Mouse (Mus musculus): ENCODE results near the gene Spag7. TPM values are rescaled to one million over a fixed set of nuclear protein-coding genes. Genes with fewer than 3 reads are reported as not detected.

Spag7 gene
- polyA plus RNA-seq, 1 experiment from 2014 or later: 209 TPM

DNA sequence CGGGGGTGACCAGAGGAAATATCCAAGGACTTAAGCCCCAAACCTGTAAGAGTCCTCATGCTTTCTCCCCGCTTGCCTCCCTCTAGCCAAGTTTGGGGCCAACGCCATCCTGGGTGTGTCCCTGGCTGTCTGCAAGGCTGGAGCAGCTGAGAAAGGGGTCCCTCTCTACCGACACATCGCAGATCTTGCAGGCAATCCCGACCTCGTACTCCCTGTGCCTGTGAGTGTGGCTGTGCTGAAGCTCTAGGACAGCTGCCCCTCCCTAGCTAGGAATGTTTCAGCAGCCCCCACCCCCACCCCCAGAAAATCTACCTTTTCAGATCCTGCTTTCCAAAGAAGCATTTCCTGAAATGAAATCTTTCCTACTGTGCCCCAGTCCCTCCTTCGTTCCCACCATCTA, 10.3 kb downstream of the Spag7 start:
- Histone ChIP-seq H3K27me3 (ENCODE audit: insufficient read depth, low read length) (no peaks in the 10 kb centered on the region), H3K27ac (ENCODE audit: low read length) (no peak overlapping the region), H3K9ac (replicated peaks; ENCODE audit: low read length) (no peak overlapping the region), H3K36me3 (ENCODE audit: insufficient read depth, low read length) (peaks cover 26% of the 10 kb centered on the region), H3K4me1 (ENCODE audit: insufficient read depth, low read length) (peaks cover 26% of the 10 kb centered on the region), H3K4me2 (replicated peaks; ENCODE audit: low read depth, low read length) (no peak overlapping the region), H3K4me3 (ENCODE audit: low read length) (no peak overlapping the region), H3K9me3 (ENCODE audit: low read length) (no peaks in the 10 kb centered on the region)
- 72% methylated on average over 8 of the region's 8 CpGs for WGBS
- ATAC-seq (ENCODE audit: low FRiP score, low TSS enrichment): no peak

- ATAC-seq (ENCODE audit: low FRiP score, low TSS enrichment): no peak
- no peak overlapping the region for H3K4me2 ChIP-seq (replicated peaks; ENCODE audit: low read depth, low read length)
- H3K36me3 ChIP-seq (ENCODE audit: insufficient read depth, low read length): peaks cover 22% of the 10 kb centered on the region
- H3K4me3 ChIP-seq (ENCODE audit: low read length): no peak overlapping the region
- H3K27ac ChIP-seq (ENCODE audit: low read length): no peak overlapping the region
- 79% methylated on average over 5 of the region's 5 CpGs for WGBS
- no peaks in the 10 kb centered on the region for H3K9me3 ChIP-seq (ENCODE audit: low read length)
- H3K4me1 ChIP-seq (ENCODE audit: insufficient read depth, low read length): peaks cover 26% of the 10 kb centered on the region
- no peaks in the 10 kb centered on the region for H3K27me3 ChIP-seq (ENCODE audit: insufficient read depth, low read length)
- H3K9ac ChIP-seq (replicated peaks; ENCODE audit: low read length): no peak overlapping the region
Observed at GRCm38 (mm10) chr11:70658521-70658920, 10.7 kb downstream of the Spag7 start.

- peaks cover 26% of the 10 kb centered on the region for H3K4me1 ChIP-seq (ENCODE audit: insufficient read depth, low read length)
- 36% methylated on average over 9 of the region's 9 CpGs for WGBS
- no peak for ATAC-seq (ENCODE audit: low FRiP score, low TSS enrichment)
- no peak overlapping the region for H3K4me2 ChIP-seq (replicated peaks; ENCODE audit: low read depth, low read length)
- H3K27me3 ChIP-seq (ENCODE audit: insufficient read depth, low read length): no peaks in the 10 kb centered on the region
- no peak overlapping the region for H3K27ac ChIP-seq (ENCODE audit: low read length)
- peaks cover 18% of the 10 kb centered on the region for H3K36me3 ChIP-seq (ENCODE audit: insufficient read depth, low read length)
- H3K9ac ChIP-seq (replicated peaks; ENCODE audit: low read length): peak overlapping the region; percentile 3; the same call in 1 of the 2 replicates
- H3K9me3 ChIP-seq (ENCODE audit: low read length): no peaks in the 10 kb centered on the region
- no peak overlapping the region for H3K4me3 ChIP-seq (ENCODE audit: low read length)
Observed at GRCm38 (mm10) chr11:70657991-70658390, 11.2 kb downstream of the Spag7 start.

- 28% methylated on average over 6 of the region's 6 CpGs for WGBS
- Histone ChIP-seq H3K9ac (replicated peaks; ENCODE audit: low read length) (peak overlapping the region; percentile 4; the same call in 1 of the 2 replicates), H3K4me2 (replicated peaks; ENCODE audit: low read depth, low read length) (no peak overlapping the region), H3K9me3 (ENCODE audit: low read length) (no peaks in the 10 kb centered on the region), H3K4me3 (ENCODE audit: low read length) (no peak overlapping the region), H3K27ac (ENCODE audit: low read length) (0 out of 2 replicates have a peak overlapping the region, but pooled peaks have one; percentile 99), H3K27me3 (ENCODE audit: insufficient read depth, low read length) (no peaks in the 10 kb centered on the region), H3K36me3 (ENCODE audit: insufficient read depth, low read length) (peaks cover 18% of the 10 kb centered on the region), H3K4me1 (ENCODE audit: insufficient read depth, low read length) (peaks cover 31% of the 10 kb centered on the region)
- no peak for ATAC-seq (ENCODE audit: low FRiP score, low TSS enrichment)
Observed at GRCm38 (mm10) chr11:70657573-70657972, 11.6 kb downstream of the Spag7 start.

- Histone ChIP-seq H3K9ac (replicated peaks; ENCODE audit: low read length) (peak within 1 kb of the TSS; percentile 99), H3K4me3 (ENCODE audit: low read length) (peak within 1 kb of the TSS; percentile 100), H3K9me3 (ENCODE audit: low read length) (no peaks in the 10 kb centered on the region), H3K4me2 (replicated peaks; ENCODE audit: low read depth, low read length) (peak within 1 kb of the TSS; percentile 98), H3K36me3 (ENCODE audit: insufficient read depth, low read length) (peaks cover 20% of the 10 kb centered on the region), H3K27me3 (ENCODE audit: insufficient read depth, low read length) (no peaks in the 10 kb centered on the region), H3K27ac (ENCODE audit: low read length) (peak within 1 kb of the TSS; percentile 99), H3K4me1 (ENCODE audit: insufficient read depth, low read length) (peaks cover 37% of the 10 kb centered on the region)
- WGBS: 7% methylated on average over 3 of the region's 3 CpGs
- ATAC-seq (ENCODE audit: low FRiP score, low TSS enrichment): no peak
Observed at GRCm38 (mm10) chr11:70656964-70657363, 12.3 kb downstream of the Spag7 start, which contains the start of gene Eno3. Eno3 (plus strand) TSS chr11:70657202.

GRCm38 (mm10) chr11:70656456-70656927, 12.7 kb downstream of the Spag7 start:
- peak overlapping the region; percentile 99 for H3K27ac ChIP-seq (ENCODE audit: low read length)
- H3K36me3 ChIP-seq (ENCODE audit: insufficient read depth, low read length): peaks cover 21% of the 10 kb centered on the region
- H3K4me1 ChIP-seq (ENCODE audit: insufficient read depth, low read length): peaks cover 41% of the 10 kb centered on the region
- H3K4me2 ChIP-seq (replicated peaks; ENCODE audit: low read depth, low read length): peak overlapping the region; percentile 98
- 0 out of 2 replicates have a peak, but pooled peaks have one; percentile 8 for ATAC-seq (ENCODE audit: low FRiP score, low TSS enrichment)
- H3K9ac ChIP-seq (replicated peaks; ENCODE audit: low read length): peak overlapping the region; percentile 99
- no peaks in the 10 kb centered on the region for H3K27me3 ChIP-seq (ENCODE audit: insufficient read depth, low read length)
- H3K9me3 ChIP-seq (ENCODE audit: low read length): no peaks in the 10 kb centered on the region
- 11% methylated on average over 16 of the region's 16 CpGs for WGBS
- H3K4me3 ChIP-seq (ENCODE audit: low read length): peak overlapping the region; percentile 100

GRCm38 (mm10) chr11:70655571-70656455, 13.4 kb downstream of the Spag7 start:
- WGBS: 1% methylated on average over 58 of the region's 61 CpGs
- peak overlapping the region; percentile 100 for H3K4me3 ChIP-seq (ENCODE audit: low read length)
- no peaks in the 10 kb centered on the region for H3K9me3 ChIP-seq (ENCODE audit: low read length)
- peak overlapping the region; percentile 99 for H3K9ac ChIP-seq (replicated peaks; ENCODE audit: low read length)
- peaks cover 48% of the 10 kb centered on the region for H3K4me1 ChIP-seq (ENCODE audit: insufficient read depth, low read length)
- H3K4me2 ChIP-seq (replicated peaks; ENCODE audit: low read depth, low read length): peak overlapping the region; percentile 98
- no peaks in the 10 kb centered on the region for H3K27me3 ChIP-seq (ENCODE audit: insufficient read depth, low read length)
- peak overlapping the region; percentile 99 for H3K27ac ChIP-seq (ENCODE audit: low read length)
- ATAC-seq (ENCODE audit: low FRiP score, low TSS enrichment): peak; percentile 44
- H3K36me3 ChIP-seq (ENCODE audit: insufficient read depth, low read length): peaks cover 27% of the 10 kb centered on the region

DNA sequence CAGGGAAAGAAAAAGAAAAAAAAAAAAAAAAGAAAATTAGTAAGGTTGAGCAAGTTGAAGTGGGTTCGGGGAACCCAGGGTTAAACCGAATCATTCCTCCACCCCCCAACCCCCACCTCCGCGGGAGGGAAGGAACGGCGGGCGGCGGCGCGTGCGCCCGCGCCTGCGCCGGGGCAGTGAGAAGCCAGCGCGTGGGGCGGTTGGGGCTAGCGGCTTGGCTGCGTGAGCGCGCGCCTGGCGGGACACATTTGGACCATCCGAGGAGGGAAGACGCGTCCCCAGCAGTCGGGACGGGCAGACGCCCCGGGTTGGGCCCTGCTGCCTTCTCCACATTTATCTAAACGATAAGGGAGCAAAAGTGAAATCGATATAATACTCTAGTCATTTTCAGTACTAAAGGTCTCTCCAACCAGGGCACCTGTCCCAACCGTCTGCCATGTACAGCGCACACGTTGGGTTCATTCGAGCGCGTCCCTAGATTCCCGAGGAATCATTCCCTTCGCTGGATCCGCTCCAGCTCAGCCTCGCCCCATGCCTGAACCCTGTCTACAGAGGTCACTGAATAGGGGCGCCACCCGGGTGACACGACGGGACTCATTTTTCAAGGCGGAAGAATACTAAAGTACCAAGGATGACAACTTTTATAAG, 14.2 kb downstream of the Spag7 start:
- under 1% methylated on average over 48 of the region's 48 CpGs for whole genome bisulfite sequencing
- Histone ChIP-seq H3K4me2 (replicated peaks; ENCODE audit: low read depth, low read length) (peak overlapping the region; percentile 98), H3K4me1 (ENCODE audit: insufficient read depth, low read length) (peaks cover 53% of the 10 kb centered on the region), H3K9me3 (ENCODE audit: low read length) (no peaks in the 10 kb centered on the region), H3K27ac (ENCODE audit: low read length) (peak overlapping the region; percentile 99), H3K9ac (replicated peaks; ENCODE audit: low read length) (peak overlapping the region; percentile 99), H3K36me3 (ENCODE audit: insufficient read depth, low read length) (peaks cover 27% of the 10 kb centered on the region), H3K27me3 (ENCODE audit: insufficient read depth, low read length) (no peaks in the 10 kb centered on the region), H3K4me3 (ENCODE audit: low read length) (peak overlapping the region; percentile 100)
- ATAC-seq (ENCODE audit: low FRiP score, low TSS enrichment): peak; percentile 60

GRCm38 (mm10) chr11:70654198-70654922, 14.9 kb downstream of the Spag7 start, which contains the start of gene Pfn1:
Pfn1 (minus strand) TSS chr11:70654644.
- Histone ChIP-seq H3K4me2 (replicated peaks; ENCODE audit: low read depth, low read length) (peak within 1 kb of the TSS; percentile 98), H3K27me3 (ENCODE audit: insufficient read depth, low read length) (no peaks in the 10 kb centered on the region), H3K9ac (replicated peaks; ENCODE audit: low read length) (peak within 1 kb of the TSS; percentile 99), H3K9me3 (ENCODE audit: low read length) (no peaks in the 10 kb centered on the region), H3K4me1 (ENCODE audit: insufficient read depth, low read length) (peaks cover 60% of the 10 kb centered on the region), H3K36me3 (ENCODE audit: insufficient read depth, low read length) (peaks cover 34% of the 10 kb centered on the region), H3K27ac (ENCODE audit: low read length) (peak within 1 kb of the TSS; percentile 99), H3K4me3 (ENCODE audit: low read length) (peak within 1 kb of the TSS; percentile 100)
- ATAC-seq (ENCODE audit: low FRiP score, low TSS enrichment): peak; percentile 39
- WGBS: under 1% methylated on average over 57 of the region's 61 CpGs
